Mouse (Mus musculus): ENCODE measurements around the gene Btbd11. TPM values are rescaled to one million over a fixed set of nuclear protein-coding genes. Genes with fewer than 3 reads are reported as not detected.

The Btbd11 gene
- polyA plus RNA-seq, 1 experiment from 2014 or later: 20.3 TPM

DNA sequence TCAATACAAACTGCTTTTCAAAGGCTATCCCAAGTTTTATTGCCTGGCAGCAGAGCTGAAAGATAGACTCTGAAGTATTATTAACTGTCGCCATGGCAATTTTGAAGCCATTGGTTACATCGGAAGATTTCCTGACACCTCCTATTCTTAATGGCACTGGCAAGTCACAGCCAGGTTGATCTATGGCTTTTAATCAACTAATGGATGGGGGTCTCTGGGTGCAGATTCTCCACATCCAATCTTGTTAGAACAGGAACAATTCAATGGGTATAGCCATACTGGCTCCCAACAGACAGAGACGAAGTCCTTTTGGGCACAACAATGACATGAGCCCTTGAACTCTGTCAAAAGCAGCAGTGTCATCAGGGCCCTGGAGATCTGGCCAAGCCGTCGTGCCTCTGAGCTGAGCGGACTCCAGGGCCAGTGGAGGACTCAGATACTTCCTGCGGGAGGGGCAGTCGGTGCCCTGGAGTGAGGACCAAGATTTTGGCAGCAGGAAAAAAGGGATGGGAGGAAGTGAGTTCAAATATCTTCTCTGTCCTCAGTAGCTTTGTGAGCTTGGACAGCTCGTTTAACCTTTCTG is 114.0 kb downstream of the Btbd11 start:
- ATAC-seq: no peak

DNA sequence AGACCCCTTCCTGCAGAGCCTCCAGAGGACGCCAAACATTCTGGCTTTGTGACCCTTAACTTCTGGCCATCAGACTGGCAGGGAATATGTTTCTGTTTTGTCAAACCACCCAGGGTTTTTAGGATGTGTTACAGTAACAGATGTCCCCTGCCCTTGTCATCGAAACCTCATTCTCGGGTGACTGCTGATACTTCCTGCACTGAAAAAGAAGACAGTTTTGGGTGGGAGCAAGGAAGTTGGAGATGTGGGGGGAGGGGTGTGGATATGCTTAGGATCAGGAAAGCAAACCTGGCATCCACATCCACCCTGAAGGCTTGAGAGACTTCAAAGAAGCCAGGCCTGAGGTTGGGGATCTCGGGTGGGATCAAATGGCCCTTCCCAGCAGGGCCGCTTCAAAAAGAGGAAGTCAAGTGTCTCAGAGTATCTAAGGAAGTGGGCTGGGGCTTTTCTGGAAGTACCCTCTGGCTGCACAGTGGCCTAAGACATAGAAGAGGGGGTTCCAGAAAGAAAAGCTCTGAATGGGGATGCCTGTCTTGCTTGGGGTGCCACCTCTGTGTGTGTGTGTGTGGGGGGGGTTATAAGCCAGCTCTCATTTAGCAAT is 115.5 kb downstream of the Btbd11 start:
- Histone ChIP-seq H3K4me3 (ENCODE audit: low read depth, low read length) (no peak overlapping the region), H3K27ac (ENCODE audit: low read length) (no peak overlapping the region), H3K27me3 (ENCODE audit: control insufficient read depth, insufficient read depth, low read depth, low read length) (no peaks in the 10 kb centered on the region), H3K4me1 (ENCODE audit: control insufficient read depth, insufficient read depth, low read length) (no peaks in the 10 kb centered on the region), H3K36me3 (ENCODE audit: control insufficient read depth, insufficient read depth, low read length) (no peaks in the 10 kb centered on the region), H3K9ac (ENCODE audit: low read depth, low read length) (no peak overlapping the region), H3K9me3 (replicated peaks; ENCODE audit: control insufficient read depth, low read length, poor library complexity, severe bottlenecking) (no peaks in the 10 kb centered on the region), H3K4me2 (ENCODE audit: low read length) (no peak overlapping the region)
- ATAC-seq: no peak
- WGBS: 71% methylated on average over 5 of the region's 5 CpGs

More for the DNA sequence above, 114.0 kb downstream of the Btbd11 start:
- Histone ChIP-seq H3K9ac (ENCODE audit: low read depth, low read length) (no peak overlapping the region), H3K4me2 (ENCODE audit: low read length) (no peak overlapping the region), H3K27me3 (ENCODE audit: control insufficient read depth, insufficient read depth, low read depth, low read length) (no peaks in the 10 kb centered on the region), H3K4me1 (ENCODE audit: control insufficient read depth, insufficient read depth, low read length) (no peaks in the 10 kb centered on the region), H3K4me3 (ENCODE audit: low read depth, low read length) (no peak overlapping the region), H3K9me3 (replicated peaks; ENCODE audit: control insufficient read depth, low read length, poor library complexity, severe bottlenecking) (no peaks in the 10 kb centered on the region), H3K36me3 (ENCODE audit: control insufficient read depth, insufficient read depth, low read length) (no peaks in the 10 kb centered on the region), H3K27ac (ENCODE audit: low read length) (no peak overlapping the region)
- WGBS: 61% methylated on average over 9 of the region's 9 CpGs

DNA sequence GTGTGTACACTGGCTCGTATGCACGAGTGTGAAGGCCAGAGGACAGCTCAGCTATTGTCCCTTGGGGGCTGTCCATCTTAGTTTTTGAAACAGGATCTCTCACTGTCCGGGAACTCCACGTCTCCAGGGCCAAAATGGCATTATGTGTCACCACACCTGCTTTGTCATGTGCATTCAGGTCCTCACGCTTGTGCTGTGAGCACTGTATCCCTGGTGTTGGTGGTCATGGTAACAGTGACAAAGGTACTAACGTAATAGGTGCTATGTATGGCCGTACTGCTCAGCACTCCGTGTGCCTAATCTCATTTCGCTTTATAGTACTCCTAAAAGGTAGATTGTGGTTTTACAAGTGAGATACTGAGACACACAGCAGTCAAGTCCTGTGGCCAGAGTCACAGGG is 116.0 kb downstream of the Btbd11 start:
- no peaks in the 10 kb centered on the region for H3K4me1 ChIP-seq (ENCODE audit: control insufficient read depth, insufficient read depth, low read length)
- no peak overlapping the region for H3K4me3 ChIP-seq (ENCODE audit: low read depth, low read length)
- H3K9me3 ChIP-seq (replicated peaks; ENCODE audit: control insufficient read depth, low read length, poor library complexity, severe bottlenecking): no peaks in the 10 kb centered on the region
- no peaks in the 10 kb centered on the region for H3K36me3 ChIP-seq (ENCODE audit: control insufficient read depth, insufficient read depth, low read length)
- H3K27me3 ChIP-seq (ENCODE audit: control insufficient read depth, insufficient read depth, low read depth, low read length): no peaks in the 10 kb centered on the region
- ATAC-seq: no peak
- 67% methylated on average over 9 of the region's 9 CpGs for WGBS
- H3K9ac ChIP-seq (ENCODE audit: low read depth, low read length): no peak overlapping the region
- no peak overlapping the region for H3K4me2 ChIP-seq (ENCODE audit: low read length)
- H3K27ac ChIP-seq (ENCODE audit: low read length): no peak overlapping the region

DNA sequence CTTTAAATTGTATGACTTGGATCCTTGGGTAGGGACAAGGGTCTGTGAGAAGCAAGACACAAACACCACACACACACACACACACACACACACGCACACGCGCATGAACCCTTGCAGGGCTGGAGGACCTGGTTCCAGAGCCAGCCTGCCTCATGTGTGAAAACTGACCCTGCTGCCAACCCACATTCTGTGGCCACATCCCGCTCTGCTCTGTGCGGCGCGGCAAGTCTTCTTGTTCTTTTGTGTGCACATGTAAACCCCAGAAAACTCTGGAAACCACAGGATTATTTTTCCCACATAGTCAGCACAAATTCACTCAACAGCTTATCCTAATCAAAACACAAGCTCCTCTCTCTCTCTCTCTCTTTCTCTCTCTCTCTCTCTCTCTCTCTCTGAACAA is 116.8 kb downstream of the Btbd11 start:
- Histone ChIP-seq H3K9me3 (replicated peaks; ENCODE audit: control insufficient read depth, low read length, poor library complexity, severe bottlenecking) (no peaks in the 10 kb centered on the region), H3K4me2 (ENCODE audit: low read length) (no peak overlapping the region), H3K27me3 (ENCODE audit: control insufficient read depth, insufficient read depth, low read depth, low read length) (no peaks in the 10 kb centered on the region), H3K9ac (ENCODE audit: low read depth, low read length) (no peak overlapping the region), H3K4me3 (ENCODE audit: low read depth, low read length) (no peak overlapping the region), H3K4me1 (ENCODE audit: control insufficient read depth, insufficient read depth, low read length) (no peaks in the 10 kb centered on the region; the same call in 1 of the 2 replicates), H3K36me3 (ENCODE audit: control insufficient read depth, insufficient read depth, low read length) (no peaks in the 10 kb centered on the region), H3K27ac (ENCODE audit: low read length) (no peak overlapping the region)
- no peak for ATAC-seq
- WGBS: 84% methylated on average over 7 of the region's 7 CpGs

DNA sequence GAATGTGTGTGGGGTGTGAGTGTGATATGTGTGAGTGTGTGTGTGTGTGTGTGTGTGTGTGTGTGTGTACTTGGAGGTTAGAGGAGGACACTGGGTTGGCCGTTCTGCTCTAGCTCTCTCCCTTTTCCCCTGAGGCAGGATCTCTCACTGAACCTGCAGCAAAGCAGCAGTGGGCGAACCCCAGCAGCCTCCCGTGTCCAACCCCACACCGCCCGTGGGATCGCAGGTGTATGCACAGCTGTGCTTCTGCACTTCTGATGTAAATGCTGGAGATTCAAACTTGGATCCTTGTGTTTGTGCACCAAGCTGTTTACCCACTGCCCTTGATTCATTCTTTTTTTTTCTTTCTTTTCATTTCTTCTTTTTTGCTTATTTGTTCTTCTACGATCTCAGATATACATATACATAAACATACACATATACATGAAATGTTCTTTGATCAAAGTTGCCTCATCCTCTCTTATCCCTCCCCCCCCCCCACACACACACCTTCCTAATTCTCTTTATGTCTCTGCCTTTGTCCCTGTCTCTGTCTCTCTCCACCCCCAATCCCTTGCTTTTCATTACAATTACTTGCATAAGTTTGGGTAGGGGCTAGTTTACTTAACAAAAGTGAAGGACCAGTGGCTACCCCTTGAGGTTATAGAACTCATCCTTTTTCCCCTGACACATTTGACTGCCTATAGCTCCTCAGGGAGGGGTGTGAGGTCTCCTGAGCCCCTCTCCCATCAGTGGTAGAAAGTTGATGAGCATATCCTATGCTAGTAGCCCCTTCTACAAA is 120.8 kb downstream of the Btbd11 start:
- peaks cover 3% of the 10 kb centered on the region; the same call in 1 of the 2 replicates for H3K4me1 ChIP-seq (ENCODE audit: control insufficient read depth, insufficient read depth, low read length)
- H3K9ac ChIP-seq (ENCODE audit: low read depth, low read length): no peak overlapping the region
- H3K36me3 ChIP-seq (ENCODE audit: control insufficient read depth, insufficient read depth, low read length): no peaks in the 10 kb centered on the region
- no peak overlapping the region for H3K27ac ChIP-seq (ENCODE audit: low read length)
- ATAC-seq: no peak
- WGBS: 77% methylated on average over 7 of the region's 7 CpGs
- H3K9me3 ChIP-seq (replicated peaks; ENCODE audit: control insufficient read depth, low read length, poor library complexity, severe bottlenecking): no peaks in the 10 kb centered on the region
- H3K27me3 ChIP-seq (ENCODE audit: control insufficient read depth, insufficient read depth, low read depth, low read length): no peaks in the 10 kb centered on the region
- no peak overlapping the region for H3K4me3 ChIP-seq (ENCODE audit: low read depth, low read length)
- no peak overlapping the region for H3K4me2 ChIP-seq (ENCODE audit: low read length)

DNA sequence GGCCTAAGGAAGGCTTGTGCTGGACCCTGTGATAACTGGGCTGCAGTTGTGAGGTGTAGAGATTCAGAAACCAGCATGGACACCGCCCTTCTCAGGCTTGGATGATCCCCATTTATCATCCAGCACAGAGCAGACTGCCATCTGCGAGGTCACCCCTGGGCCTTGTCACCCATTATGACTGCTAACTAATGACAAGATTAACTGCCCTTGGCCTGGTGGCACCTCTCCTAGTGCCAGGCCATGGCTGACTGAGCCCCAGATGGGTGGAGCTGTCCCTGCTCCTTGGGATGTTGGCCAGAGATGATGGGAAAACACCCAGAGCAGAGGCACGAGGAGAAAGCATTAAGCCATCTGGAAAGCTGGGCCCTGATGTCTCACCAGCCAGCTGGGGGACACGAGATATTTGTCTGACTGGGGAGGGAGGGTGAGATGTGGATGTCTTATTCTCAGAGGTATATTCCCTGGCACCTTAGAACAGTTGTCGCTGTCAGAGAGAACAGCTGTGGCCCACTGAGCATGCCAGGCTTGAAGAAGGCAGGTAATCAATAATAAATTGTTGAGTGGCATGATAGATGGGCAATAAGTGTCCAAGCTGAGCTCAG is 121.7 kb downstream of the Btbd11 start:
- H3K27ac ChIP-seq (ENCODE audit: low read length): no peak overlapping the region
- H3K4me3 ChIP-seq (ENCODE audit: low read depth, low read length): no peak overlapping the region
- no peaks in the 10 kb centered on the region for H3K9me3 ChIP-seq (replicated peaks; ENCODE audit: control insufficient read depth, low read length, poor library complexity, severe bottlenecking)
- no peak for ATAC-seq
- H3K9ac ChIP-seq (ENCODE audit: low read depth, low read length): no peak overlapping the region
- H3K27me3 ChIP-seq (ENCODE audit: control insufficient read depth, insufficient read depth, low read depth, low read length): no peaks in the 10 kb centered on the region
- peaks cover 3% of the 10 kb centered on the region; the same call in 1 of the 2 replicates for H3K4me1 ChIP-seq (ENCODE audit: control insufficient read depth, insufficient read depth, low read length)
- 83% methylated on average over 5 of the region's 5 CpGs for WGBS
- no peaks in the 10 kb centered on the region for H3K36me3 ChIP-seq (ENCODE audit: control insufficient read depth, insufficient read depth, low read length)
- no peak overlapping the region for H3K4me2 ChIP-seq (ENCODE audit: low read length)

DNA sequence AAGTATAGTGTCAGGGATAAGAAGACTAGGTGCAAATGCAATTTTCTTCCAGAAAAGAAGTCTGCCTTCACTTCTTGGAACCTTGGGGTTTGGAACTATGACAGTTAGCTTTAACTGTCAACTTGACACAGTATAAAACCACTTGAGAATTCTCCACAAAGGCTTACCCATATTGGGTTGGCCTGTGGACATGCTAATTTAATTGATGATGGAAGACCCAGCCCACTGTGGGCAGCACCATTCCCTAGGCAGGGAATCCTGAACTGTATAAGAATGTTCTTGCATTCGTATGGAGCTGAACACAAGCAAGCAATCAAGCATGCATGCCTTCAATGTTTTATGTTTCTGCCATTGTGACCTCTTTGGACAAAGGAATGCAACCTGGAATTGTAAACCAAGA is 122.4 kb downstream of the Btbd11 start:
- no peak for ATAC-seq
- no peaks in the 10 kb centered on the region for H3K27me3 ChIP-seq (ENCODE audit: control insufficient read depth, insufficient read depth, low read depth, low read length)
- no peak overlapping the region for H3K9ac ChIP-seq (ENCODE audit: low read depth, low read length)
- WGBS: 89% methylated on average over 1 of the region's 1 CpGs
- H3K36me3 ChIP-seq (ENCODE audit: control insufficient read depth, insufficient read depth, low read length): no peaks in the 10 kb centered on the region
- no peak overlapping the region for H3K27ac ChIP-seq (ENCODE audit: low read length)
- H3K4me2 ChIP-seq (ENCODE audit: low read length): no peak overlapping the region
- H3K9me3 ChIP-seq (replicated peaks; ENCODE audit: control insufficient read depth, low read length, poor library complexity, severe bottlenecking): no peaks in the 10 kb centered on the region
- H3K4me1 ChIP-seq (ENCODE audit: control insufficient read depth, insufficient read depth, low read length): peaks cover 3% of the 10 kb centered on the region; the same call in 1 of the 2 replicates
- H3K4me3 ChIP-seq (ENCODE audit: low read depth, low read length): no peak overlapping the region

DNA sequence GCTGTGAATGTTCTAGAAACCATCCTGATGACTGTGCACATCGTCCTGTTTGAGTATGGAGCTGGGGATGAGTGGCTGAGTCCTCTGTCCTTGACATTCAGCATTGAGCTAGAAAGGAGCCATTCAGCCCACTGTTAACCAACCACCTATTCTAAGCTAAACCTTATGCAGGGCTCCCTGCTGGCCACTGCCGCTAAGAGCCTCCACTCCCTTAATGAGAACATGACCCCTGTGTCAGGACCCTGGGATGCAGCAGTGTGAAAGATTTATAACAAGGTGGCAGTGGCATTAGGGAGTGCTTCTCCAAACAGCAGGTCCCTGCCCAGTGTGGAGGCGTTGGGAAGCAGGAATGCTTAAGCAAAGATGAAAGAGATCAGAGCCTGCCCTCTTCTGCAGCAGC is 123.7 kb downstream of the Btbd11 start:
- H3K4me3 ChIP-seq (ENCODE audit: low read depth, low read length): no peak overlapping the region
- H3K9ac ChIP-seq (ENCODE audit: low read depth, low read length): no peak overlapping the region
- 7% methylated on average over 3 of the region's 3 CpGs for WGBS
- no peak for ATAC-seq
- H3K27ac ChIP-seq (ENCODE audit: low read length): no peak overlapping the region
- H3K4me2 ChIP-seq (ENCODE audit: low read length): no peak overlapping the region
- no peaks in the 10 kb centered on the region for H3K36me3 ChIP-seq (ENCODE audit: control insufficient read depth, insufficient read depth, low read length)
- no peaks in the 10 kb centered on the region for H3K27me3 ChIP-seq (ENCODE audit: control insufficient read depth, insufficient read depth, low read depth, low read length)
- H3K4me1 ChIP-seq (ENCODE audit: control insufficient read depth, insufficient read depth, low read length): peaks cover 3% of the 10 kb centered on the region; the same call in 1 of the 2 replicates
- no peaks in the 10 kb centered on the region for H3K9me3 ChIP-seq (replicated peaks; ENCODE audit: control insufficient read depth, low read length, poor library complexity, severe bottlenecking)

DNA sequence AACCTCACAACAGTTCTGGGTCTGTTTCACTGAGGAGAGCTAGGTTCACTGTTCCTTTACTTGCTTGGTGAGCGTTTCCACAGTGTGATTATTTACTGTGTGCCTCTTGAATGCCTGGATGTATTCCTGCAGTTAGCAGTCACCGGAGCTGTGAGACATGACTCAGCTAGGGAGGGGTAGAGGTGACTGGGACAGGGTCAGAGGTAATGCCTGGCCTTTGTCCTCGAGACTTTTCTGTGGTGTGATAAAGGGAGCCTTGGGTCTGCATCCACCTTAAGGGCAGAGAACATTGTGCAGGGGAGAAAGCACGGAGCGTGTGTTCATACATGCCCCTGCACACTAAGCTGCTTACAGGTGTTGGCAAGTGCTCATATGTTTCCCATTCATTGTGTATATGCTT is 126.2 kb downstream of the Btbd11 start:
- H3K4me1 ChIP-seq (ENCODE audit: control insufficient read depth, insufficient read depth, low read length): peaks cover 3% of the 10 kb centered on the region; the same call in 1 of the 2 replicates
- no peak overlapping the region for H3K4me2 ChIP-seq (ENCODE audit: low read length)
- WGBS: 84% methylated on average over 5 of the region's 5 CpGs
- H3K9me3 ChIP-seq (replicated peaks; ENCODE audit: control insufficient read depth, low read length, poor library complexity, severe bottlenecking): no peaks in the 10 kb centered on the region
- H3K27me3 ChIP-seq (ENCODE audit: control insufficient read depth, insufficient read depth, low read depth, low read length): no peaks in the 10 kb centered on the region
- no peak overlapping the region for H3K4me3 ChIP-seq (ENCODE audit: low read depth, low read length)
- no peak for ATAC-seq
- H3K36me3 ChIP-seq (ENCODE audit: control insufficient read depth, insufficient read depth, low read length): no peaks in the 10 kb centered on the region
- H3K27ac ChIP-seq (ENCODE audit: low read length): no peak overlapping the region
- H3K9ac ChIP-seq (ENCODE audit: low read depth, low read length): no peak overlapping the region

Data from midbrain, embryonic 16.5 days (tissue).